Mouse (Mus musculus): ENCODE results near the gene Dpf1. TPM values are rescaled to one million over a fixed set of nuclear protein-coding genes. Genes with fewer than 3 reads are reported as not detected.
A peak's percentile ranks its signal among the peaks of the same experiment; 100 is the strongest.

Dpf1 gene
- polyA plus RNA-seq, 1 experiment from 2014 or later: 6.1 TPM

DNA sequence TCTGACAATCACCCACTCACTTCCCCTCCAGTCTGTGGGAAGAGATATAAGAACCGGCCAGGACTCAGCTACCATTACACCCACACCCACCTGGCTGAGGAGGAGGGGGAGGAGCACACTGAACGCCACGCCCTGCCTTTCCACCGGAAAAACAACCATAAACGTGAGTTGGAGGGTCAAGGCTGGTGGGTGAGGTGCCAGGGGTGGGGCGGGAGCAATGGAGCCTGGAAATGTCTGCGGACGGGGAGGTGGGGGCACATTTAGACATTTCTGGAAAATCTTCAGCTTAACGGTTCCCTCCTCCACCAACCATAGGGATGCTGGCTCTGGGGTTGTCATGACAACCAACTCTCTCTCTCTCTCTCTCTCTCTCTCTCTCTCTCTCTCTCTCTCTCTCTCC lies 9.3 kb downstream of the Dpf1 start:
- 41% methylated on average over 9 of the region's 9 CpGs for WGBS
- H3K4me2 ChIP-seq: peak overlapping the region; percentile 21; the same call in 1 of the 2 replicates

DNA sequence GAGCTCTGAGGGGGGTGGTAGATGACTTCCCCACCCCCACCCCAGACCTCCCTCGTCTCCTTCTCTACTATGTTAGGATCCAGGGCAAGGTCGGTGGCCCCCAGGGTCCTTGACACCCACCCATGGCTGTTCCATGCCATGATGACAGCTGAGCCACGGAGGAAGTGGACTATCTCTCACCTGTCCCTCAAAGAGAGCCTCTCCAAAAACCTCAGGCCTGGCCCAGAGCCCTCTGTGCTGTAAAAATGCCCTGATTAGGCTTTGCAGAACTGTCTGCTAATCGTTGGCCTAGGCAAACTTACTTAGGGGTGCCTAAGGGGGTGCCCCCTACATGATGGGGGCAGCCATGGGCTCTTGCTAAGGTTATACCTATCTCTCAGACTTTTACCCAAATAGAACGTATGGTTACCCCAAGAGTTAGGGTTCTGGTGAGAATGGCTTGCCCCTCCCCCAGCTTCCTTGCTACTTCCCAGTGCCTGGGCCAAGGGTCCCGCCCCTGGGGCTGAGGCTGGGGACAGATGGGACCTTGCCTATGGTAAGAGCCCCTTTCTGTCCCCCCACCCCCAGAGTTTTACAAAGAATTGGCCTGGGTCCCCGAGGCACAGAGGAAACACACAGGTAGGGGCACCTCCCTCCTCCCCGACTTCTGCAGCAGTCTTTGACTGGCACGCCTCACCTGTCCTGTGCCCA lies 10.0 kb downstream of the Dpf1 start:
- Histone ChIP-seq H3K9ac (ENCODE audit: low read depth, low read length) (no peak overlapping the region), H3K27me3 (replicated peaks; ENCODE audit: control insufficient read depth, insufficient read depth, low read length) (0 out of 2 replicates have a peak, but pooled peaks cover 3% of the 10 kb centered on the region), H3K4me2 (no peak overlapping the region), H3K4me3 (ENCODE audit: low read depth, low read length) (no peak overlapping the region), H3K9me3 (ENCODE audit: control insufficient read depth, low read length) (no peaks in the 10 kb centered on the region), H3K4me1 (replicated peaks; ENCODE audit: control insufficient read depth, insufficient read depth, low read length) (peaks cover 53% of the 10 kb centered on the region), H3K36me3 (ENCODE audit: control insufficient read depth, insufficient read depth, low read length) (no peaks in the 10 kb centered on the region), H3K27ac (ENCODE audit: low read depth, low read length) (no peak overlapping the region)
- 42% methylated on average over 9 of the region's 9 CpGs for WGBS
- DNase-seq (ENCODE audit: low spot score): no peak
- no peak for ATAC-seq (replicated peaks; ENCODE audit: low FRiP score)

More for the DNA sequence above, 9.3 kb downstream of the Dpf1 start:
- Histone ChIP-seq H3K27me3 (replicated peaks; ENCODE audit: control insufficient read depth, insufficient read depth, low read length) (peaks cover 3% of the 10 kb centered on the region; the same call in 1 of the 2 replicates), H3K36me3 (ENCODE audit: control insufficient read depth, insufficient read depth, low read length) (no peaks in the 10 kb centered on the region), H3K9ac (ENCODE audit: low read depth, low read length) (no peak overlapping the region), H3K4me3 (ENCODE audit: low read depth, low read length) (no peak overlapping the region), H3K4me1 (replicated peaks; ENCODE audit: control insufficient read depth, insufficient read depth, low read length) (peaks cover 52% of the 10 kb centered on the region), H3K27ac (ENCODE audit: low read depth, low read length) (no peak overlapping the region), H3K9me3 (ENCODE audit: control insufficient read depth, low read length) (no peaks in the 10 kb centered on the region)
- DNase-seq (ENCODE audit: low spot score) (no peak), ATAC-seq (replicated peaks; ENCODE audit: low FRiP score) (no peak)

- 71% methylated on average over 13 of the region's 13 CpGs for WGBS
- H3K4me2 ChIP-seq: no peak overlapping the region
- DNase-seq (ENCODE audit: low spot score) (no peak), ATAC-seq (replicated peaks; ENCODE audit: low FRiP score) (no peak)
- H3K27ac ChIP-seq (ENCODE audit: low read depth, low read length): no peak overlapping the region
- H3K4me1 ChIP-seq (replicated peaks; ENCODE audit: control insufficient read depth, insufficient read depth, low read length): peaks cover 55% of the 10 kb centered on the region
- no peaks in the 10 kb centered on the region for H3K27me3 ChIP-seq (replicated peaks; ENCODE audit: control insufficient read depth, insufficient read depth, low read length)
- no peaks in the 10 kb centered on the region for H3K36me3 ChIP-seq (ENCODE audit: control insufficient read depth, insufficient read depth, low read length)
- H3K9ac ChIP-seq (ENCODE audit: low read depth, low read length): no peak overlapping the region; the same call in 1 of the 2 replicates
- no peak overlapping the region for H3K4me3 ChIP-seq (ENCODE audit: low read depth, low read length)
- H3K9me3 ChIP-seq (ENCODE audit: control insufficient read depth, low read length): no peaks in the 10 kb centered on the region
Observed at GRCm38 (mm10) chr7:29314844-29315628, 11.3 kb downstream of the Dpf1 start.

DNA sequence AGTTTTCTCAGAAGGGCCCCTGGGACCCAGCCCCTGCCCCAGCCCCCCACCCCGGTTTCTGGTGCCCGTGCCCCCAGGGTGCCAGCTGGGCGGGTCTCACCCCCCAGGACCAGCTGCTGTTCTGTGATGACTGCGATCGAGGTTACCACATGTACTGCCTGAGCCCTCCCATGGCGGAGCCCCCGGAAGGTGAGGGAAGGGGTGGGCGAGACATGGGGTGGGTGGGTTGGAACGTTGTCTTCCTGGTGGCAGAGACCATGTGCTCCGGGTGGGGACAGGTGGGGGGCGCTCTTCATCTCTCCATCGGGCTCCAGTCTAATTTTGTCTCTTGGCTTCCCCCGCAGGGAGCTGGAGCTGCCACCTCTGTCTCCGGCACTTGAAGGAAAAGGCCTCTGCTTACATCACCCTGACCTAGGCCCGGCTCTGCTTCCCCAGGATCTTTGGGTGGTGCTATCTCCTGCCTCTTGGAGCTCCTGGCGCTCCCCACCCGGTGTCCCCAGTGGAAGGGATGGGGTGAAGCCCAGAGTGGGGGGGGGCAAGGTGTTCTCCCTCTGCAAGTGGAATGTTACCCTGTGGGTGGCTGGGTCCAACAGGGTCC lies 12.5 kb downstream of the Dpf1 start:
- Histone ChIP-seq H3K9me3 (ENCODE audit: control insufficient read depth, low read length) (no peaks in the 10 kb centered on the region), H3K36me3 (ENCODE audit: control insufficient read depth, insufficient read depth, low read length) (no peaks in the 10 kb centered on the region), H3K4me2 (no peak overlapping the region), H3K27me3 (replicated peaks; ENCODE audit: control insufficient read depth, insufficient read depth, low read length) (no peaks in the 10 kb centered on the region), H3K9ac (ENCODE audit: low read depth, low read length) (no peak overlapping the region), H3K27ac (ENCODE audit: low read depth, low read length) (peak overlapping the region; percentile 19; the same call in 1 of the 2 replicates), H3K4me3 (ENCODE audit: low read depth, low read length) (no peak overlapping the region), H3K4me1 (replicated peaks; ENCODE audit: control insufficient read depth, insufficient read depth, low read length) (peaks cover 59% of the 10 kb centered on the region)
- ATAC-seq (replicated peaks; ENCODE audit: low FRiP score) (no peak), DNase-seq (ENCODE audit: low spot score) (no peak)
- 64% methylated on average over 17 of the region's 17 CpGs for WGBS

DNA sequence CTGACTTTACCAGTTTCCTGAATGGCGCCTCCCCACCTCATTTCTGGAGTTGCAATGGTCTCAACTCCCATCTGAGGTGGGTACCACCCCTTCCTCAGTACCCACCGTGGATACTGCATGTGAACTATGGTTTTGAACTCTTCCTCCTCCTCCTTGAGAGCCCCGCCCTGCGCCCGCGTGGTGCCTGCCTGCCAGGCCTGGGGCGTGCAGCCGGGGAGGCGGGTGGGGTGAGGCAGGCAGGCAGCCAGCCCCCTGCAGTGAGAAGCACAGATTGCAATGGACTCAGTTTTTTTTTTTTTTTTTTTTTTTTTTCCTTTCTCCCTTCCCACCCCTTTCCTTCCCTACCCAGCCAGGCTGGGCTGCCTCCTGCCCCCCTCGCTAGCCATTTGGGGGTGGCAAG lies 13.2 kb downstream of the Dpf1 start:
- Histone ChIP-seq H3K4me2 (peak overlapping the region; percentile 68), H3K27ac (ENCODE audit: low read depth, low read length) (peak overlapping the region; percentile 75), H3K9me3 (ENCODE audit: control insufficient read depth, low read length) (no peaks in the 10 kb centered on the region), H3K27me3 (replicated peaks; ENCODE audit: control insufficient read depth, insufficient read depth, low read length) (no peaks in the 10 kb centered on the region), H3K4me3 (ENCODE audit: low read depth, low read length) (no peak overlapping the region), H3K9ac (ENCODE audit: low read depth, low read length) (no peak overlapping the region), H3K36me3 (ENCODE audit: control insufficient read depth, insufficient read depth, low read length) (no peaks in the 10 kb centered on the region), H3K4me1 (replicated peaks; ENCODE audit: control insufficient read depth, insufficient read depth, low read length) (peaks cover 64% of the 10 kb centered on the region)
- ATAC-seq (replicated peaks; ENCODE audit: low FRiP score): 0 out of 2 replicates have a peak, but pooled peaks have one; percentile 21
- peak; percentile 47 for DNase-seq (ENCODE audit: low spot score)
- WGBS: 14% methylated on average over 10 of the region's 10 CpGs

DNA sequence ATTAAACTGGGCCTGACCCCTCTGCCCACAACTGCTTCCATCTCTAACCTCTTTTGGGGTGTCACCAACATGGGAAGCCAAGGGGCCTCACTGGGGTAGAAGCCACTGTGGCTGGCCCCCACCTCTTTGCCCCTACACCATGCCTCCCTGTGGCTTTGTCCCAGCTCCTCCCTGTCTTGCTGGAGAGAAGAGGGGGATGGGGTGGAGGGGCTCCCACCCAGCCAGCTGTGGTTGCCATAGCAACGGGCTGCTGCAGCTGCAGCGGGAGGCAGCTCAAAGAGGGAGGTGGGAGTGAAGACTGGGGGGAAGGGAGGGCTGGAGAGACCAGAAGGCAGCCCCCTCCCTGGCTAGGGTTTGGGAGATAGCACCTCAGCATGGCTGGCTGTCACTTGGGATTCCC lies 13.8 kb downstream of the Dpf1 start:
- Histone ChIP-seq H3K27ac (ENCODE audit: low read depth, low read length) (peak overlapping the region; percentile 75), H3K4me3 (ENCODE audit: low read depth, low read length) (no peak overlapping the region), H3K27me3 (replicated peaks; ENCODE audit: control insufficient read depth, insufficient read depth, low read length) (no peaks in the 10 kb centered on the region), H3K36me3 (ENCODE audit: control insufficient read depth, insufficient read depth, low read length) (no peaks in the 10 kb centered on the region), H3K9me3 (ENCODE audit: control insufficient read depth, low read length) (no peaks in the 10 kb centered on the region), H3K4me1 (replicated peaks; ENCODE audit: control insufficient read depth, insufficient read depth, low read length) (peaks cover 64% of the 10 kb centered on the region), H3K4me2 (peak overlapping the region; percentile 68), H3K9ac (ENCODE audit: low read depth, low read length) (no peak overlapping the region)
- WGBS: 4% methylated on average over 2 of the region's 2 CpGs
- no peak for ATAC-seq (replicated peaks; ENCODE audit: low FRiP score)
- DNase-seq (ENCODE audit: low spot score): peak; percentile 67

GRCm38 (mm10) chr7:29318115-29318911 lies 14.6 kb downstream of the Dpf1 start:
- Histone ChIP-seq H3K9ac (ENCODE audit: low read depth, low read length) (peak overlapping the region; percentile 35; the same call in 1 of the 2 replicates), H3K9me3 (ENCODE audit: control insufficient read depth, low read length) (no peaks in the 10 kb centered on the region), H3K4me3 (ENCODE audit: low read depth, low read length) (peak overlapping the region; percentile 25), H3K4me1 (replicated peaks; ENCODE audit: control insufficient read depth, insufficient read depth, low read length) (peaks cover 57% of the 10 kb centered on the region), H3K4me2 (peak overlapping the region; percentile 68), H3K27ac (ENCODE audit: low read depth, low read length) (peak overlapping the region; percentile 75), H3K36me3 (ENCODE audit: control insufficient read depth, insufficient read depth, low read length) (no peaks in the 10 kb centered on the region), H3K27me3 (replicated peaks; ENCODE audit: control insufficient read depth, insufficient read depth, low read length) (no peaks in the 10 kb centered on the region)
- DNase-seq (ENCODE audit: low spot score) (peak; percentile 64), ATAC-seq (replicated peaks; ENCODE audit: low FRiP score) (peak; percentile 40)
- 5% methylated on average over 18 of the region's 18 CpGs for WGBS
